25 mouse cellular contexts compared by ENCODE assay signal in the genomic region with DNA sequence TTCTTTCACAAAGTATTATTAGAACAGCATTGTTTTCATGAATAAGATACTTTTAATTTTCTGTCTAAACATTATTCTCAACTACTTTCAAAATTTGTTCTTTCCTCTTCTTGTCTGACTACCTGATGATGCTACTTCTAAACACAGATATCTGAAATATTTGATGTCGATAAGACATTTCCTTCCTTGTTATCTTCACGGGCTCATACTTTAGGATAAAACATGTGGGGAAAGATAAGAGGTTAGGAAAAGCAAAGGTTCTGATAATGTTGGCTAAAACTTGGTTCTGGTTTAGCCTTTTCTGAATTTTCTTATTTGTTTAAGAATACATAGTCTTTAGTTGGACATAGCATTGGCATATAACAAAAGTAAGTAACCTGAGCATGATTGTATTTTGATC.
"Had no signal": no experiment of that assay in that cellular context is flagged by ENCODE, and none has a peak within 500 bp of the region (broad histone marks: within the 10 kb centered on the region; RNA-seq: fewer than 3 reads in every experiment).

No protein-coding gene starts in this region.

- H3K4me1 ChIP-seq: embryonic facial prominence, embryonic 10.5 days; embryonic facial prominence, embryonic 12.5 days; embryonic facial prominence, embryonic 13.5 days; embryonic facial prominence, embryonic 15.5 days; forebrain, embryonic 10.5 days; forebrain, embryonic 12.5 days; forebrain, embryonic 13.5 days; forebrain, embryonic 15.5 days had no signal

- H3K4me3 ChIP-seq: embryonic facial prominence, embryonic 10.5 days; embryonic facial prominence, embryonic 12.5 days; embryonic facial prominence, embryonic 13.5 days; embryonic facial prominence, embryonic 15.5 days; erythroblast, embryonic 14.5 days; forebrain, embryonic 10.5 days; forebrain, embryonic 12.5 days; forebrain, embryonic 13.5 days; forebrain, embryonic 15.5 days; gastrocnemius, adult 2 months; heart, adult 2 months had no signal

- H3K27ac ChIP-seq: embryonic facial prominence, embryonic 10.5 days; embryonic facial prominence, embryonic 12.5 days; embryonic facial prominence, embryonic 13.5 days; embryonic facial prominence, embryonic 15.5 days; forebrain, embryonic 10.5 days; forebrain, embryonic 12.5 days; forebrain, embryonic 13.5 days; forebrain, embryonic 15.5 days; gastrocnemius, adult 2 months; heart, adult 2 months had no signal

- H3K36me3 ChIP-seq: embryonic facial prominence, embryonic 10.5 days; embryonic facial prominence, embryonic 12.5 days; embryonic facial prominence, embryonic 13.5 days; embryonic facial prominence, embryonic 15.5 days; forebrain, embryonic 10.5 days; forebrain, embryonic 12.5 days; forebrain, embryonic 15.5 days had no signal

- H3K9me3 ChIP-seq: embryonic facial prominence, embryonic 10.5 days; embryonic facial prominence, embryonic 12.5 days; embryonic facial prominence, embryonic 13.5 days; embryonic facial prominence, embryonic 15.5 days; forebrain, embryonic 10.5 days; forebrain, embryonic 12.5 days; forebrain, embryonic 13.5 days; forebrain, embryonic 15.5 days had no signal

- H3K9ac ChIP-seq: embryonic facial prominence, embryonic 12.5 days; embryonic facial prominence, embryonic 13.5 days; embryonic facial prominence, embryonic 15.5 days; forebrain, embryonic 12.5 days; forebrain, embryonic 13.5 days; forebrain, embryonic 15.5 days; forebrain, postnatal 0 days had no signal

- DNase-seq: cerebellum, adult 9-10 months; cerebellum, adult 9-11 months; cerebellum, postnatal 10 days; cerebellum, postnatal 14 days; cerebellum, postnatal 25 days; cerebellum, postnatal 36 days; embryo, embryonic 11 days; forebrain, postnatal 0 days; gastrocnemius, adult 2 months; gastrocnemius, postnatal 10 days; gastrocnemius, postnatal 14 days; gastrocnemius, postnatal 25 days; gastrocnemius, postnatal 36 days; heart, adult 11 months; heart, adult 18-20 months; heart, adult 2 months had no signal

- H3K27me3 ChIP-seq: embryonic facial prominence, embryonic 12.5 days; embryonic facial prominence, embryonic 13.5 days; embryonic facial prominence, embryonic 15.5 days; forebrain, embryonic 12.5 days; forebrain, embryonic 13.5 days; forebrain, embryonic 15.5 days had no signal
